Mouse (Mus musculus) neural tube, embryonic 13.5 days (tissue): ENCODE results near the gene Gpcpd1. TPM values are rescaled to one million over a fixed set of nuclear protein-coding genes. Genes with fewer than 3 reads are reported as not detected.

Experiments
- ATAC-seq: fragments of 200-750 bp; cut with Nextera tagmentation; 2 replicates; pipeline ENCODE4 v1.8.0; 2017; ENCODE audit warnings: low read depth, mild to moderate bottlenecking, moderate TSS enrichment, moderate library complexity
- H3K27ac ChIP-seq: fragments of 300-500 bp; sonication (generic); replicated peaks from 2 replicates; pipeline ENCODE4 v1.5.1; 2015; ENCODE audit warnings: moderate library complexity, mild to moderate bottlenecking, inconsistent platforms
- H3K27me3 ChIP-seq: fragments of 300-500 bp; sonication (generic); 2 replicates; pipeline ENCODE4 v1.6.1; 2015; ENCODE audit warnings: mild to moderate bottlenecking, inconsistent platforms
- H3K36me3 ChIP-seq: fragments of 300-500 bp; sonication (generic); 2 replicates; pipeline ENCODE4 v1.6.1; 2015; ENCODE audit warnings: mild to moderate bottlenecking, inconsistent platforms
- H3K4me1 ChIP-seq: fragments of 300-500 bp; sonication (generic); replicated peaks from 2 replicates; pipeline ENCODE4 v1.6.1; 2015; ENCODE audit warnings: inconsistent platforms
- H3K4me2 ChIP-seq: fragments of 300-500 bp; sonication (generic); 2 replicates; pipeline ENCODE4 v1.6.1; 2015; ENCODE audit warnings: inconsistent platforms, mild to moderate bottlenecking, moderate library complexity
- H3K4me3 ChIP-seq: fragments of 300-500 bp; sonication (generic); 2 replicates; pipeline ENCODE4 v1.5.1; 2015; ENCODE audit warnings: mild to moderate bottlenecking, inconsistent platforms
- H3K9ac ChIP-seq: fragments of 300-500 bp; sonication (generic); 2 replicates; pipeline ENCODE4 v1.6.1; 2015; ENCODE audit warnings: moderate library complexity, mild to moderate bottlenecking, inconsistent platforms
- H3K9me3 ChIP-seq: fragments of 300-500 bp; sonication (generic); 2 replicates; pipeline ENCODE4 v1.6.1; 2016; ENCODE audit warnings: inconsistent platforms
- WGBS: fragments of 180-500 bp; shearing (Covaris S2); methylation state at CpG from one replicate; pipeline ENCODE4 v1.1.7; 2015; 5-methylcytosine and 5-hydroxymethylcytosine counted together
- polyA plus RNA-seq: library from polyadenylated mRNA; unstranded; fragments of >200 nt; fragmentation: Nextera tagmentation; extraction: Ambion mirVana; gene quantifications from 2 replicates; pipeline ENCODE4 v1.2.1, GENCODE M21; 2015

Gpcpd1 gene
- polyA plus RNA-seq, 1 experiment from 2014 or later, result 89.7 TPM

- Histone ChIP-seq H3K9me3 (no peaks in the 10 kb centered on the region), H3K4me3 (no peak overlapping the region), H3K27ac (no peak overlapping the region), H3K36me3 (no peaks in the 10 kb centered on the region), H3K27me3 (no peaks in the 10 kb centered on the region), H3K9ac (no peak overlapping the region), H3K4me1 (no peaks in the 10 kb centered on the region), H3K4me2 (no peak overlapping the region)
- no peak for ATAC-seq
- 65% methylated on average over 6 of the region's 6 CpGs for WGBS
These were observed 73.2 kb downstream of the Gpcpd1 start for GRCm38 (mm10) chr2:132514353-132514752.

- no peaks in the 10 kb centered on the region for H3K27me3 ChIP-seq
- H3K27ac ChIP-seq, result no peak overlapping the region
- no peak for ATAC-seq
- no peaks in the 10 kb centered on the region for H3K36me3 ChIP-seq
- H3K9ac ChIP-seq, result no peak overlapping the region
- H3K4me2 ChIP-seq, result no peak overlapping the region
- WGBS, result 78% methylated on average over 12 of the region's 12 CpGs
- H3K4me1 ChIP-seq, result no peaks in the 10 kb centered on the region
- no peaks in the 10 kb centered on the region for H3K9me3 ChIP-seq
- no peak overlapping the region for H3K4me3 ChIP-seq
These were observed 74.0 kb downstream of the Gpcpd1 start for GRCm38 (mm10) chr2:132513371-132514181.

GRCm38 (mm10) chr2:132512977-132513351 lies 74.6 kb downstream of the Gpcpd1 start:
- 63% methylated on average over 11 of the region's 11 CpGs for WGBS
- Histone ChIP-seq H3K4me1 (no peaks in the 10 kb centered on the region), H3K36me3 (no peaks in the 10 kb centered on the region), H3K9me3 (no peaks in the 10 kb centered on the region), H3K4me2 (no peak overlapping the region), H3K27ac (no peak overlapping the region), H3K27me3 (no peaks in the 10 kb centered on the region), H3K4me3 (no peak overlapping the region), H3K9ac (no peak overlapping the region)
- ATAC-seq, result no peak

GRCm38 (mm10) chr2:132512051-132512976 lies 75.2 kb downstream of the Gpcpd1 start:
- no peaks in the 10 kb centered on the region for H3K36me3 ChIP-seq
- 58% methylated on average over 19 of the region's 19 CpGs for WGBS
- no peak overlapping the region for H3K4me2 ChIP-seq
- H3K9me3 ChIP-seq, result no peaks in the 10 kb centered on the region
- no peaks in the 10 kb centered on the region for H3K4me1 ChIP-seq
- no peak overlapping the region for H3K4me3 ChIP-seq
- H3K27me3 ChIP-seq, result no peaks in the 10 kb centered on the region
- ATAC-seq, result no peak
- H3K9ac ChIP-seq, result no peak overlapping the region
- no peak overlapping the region for H3K27ac ChIP-seq

- H3K4me2 ChIP-seq, result no peak overlapping the region
- ATAC-seq, result no peak
- H3K27me3 ChIP-seq, result no peaks in the 10 kb centered on the region
- H3K36me3 ChIP-seq, result no peaks in the 10 kb centered on the region
- H3K9ac ChIP-seq, result no peak overlapping the region
- no peak overlapping the region for H3K27ac ChIP-seq
- WGBS, result 96% methylated on average over 4 of the region's 7 CpGs
- H3K9me3 ChIP-seq, result no peaks in the 10 kb centered on the region
- no peaks in the 10 kb centered on the region for H3K4me1 ChIP-seq
- no peak overlapping the region for H3K4me3 ChIP-seq
These were observed 76.3 kb downstream of the Gpcpd1 start for GRCm38 (mm10) chr2:132511011-132511818.

GRCm38 (mm10) chr2:132509714-132510113 lies 77.8 kb downstream of the Gpcpd1 start:
- no peaks in the 10 kb centered on the region for H3K9me3 ChIP-seq
- H3K9ac ChIP-seq, result no peak overlapping the region
- no peak overlapping the region for H3K4me3 ChIP-seq
- no peak overlapping the region for H3K4me2 ChIP-seq
- no peaks in the 10 kb centered on the region for H3K4me1 ChIP-seq
- no peak for ATAC-seq
- H3K27me3 ChIP-seq, result no peaks in the 10 kb centered on the region
- H3K36me3 ChIP-seq, result no peaks in the 10 kb centered on the region
- no peak overlapping the region for H3K27ac ChIP-seq
- 97% methylated on average over 1 of the region's 1 CpGs for WGBS

- H3K4me3 ChIP-seq, result no peak overlapping the region
- H3K27ac ChIP-seq, result no peak overlapping the region
- 86% methylated on average over 9 of the region's 9 CpGs for WGBS
- no peaks in the 10 kb centered on the region for H3K27me3 ChIP-seq
- no peaks in the 10 kb centered on the region for H3K36me3 ChIP-seq
- no peaks in the 10 kb centered on the region for H3K9me3 ChIP-seq
- ATAC-seq, result no peak
- H3K4me2 ChIP-seq, result no peak overlapping the region
- no peak overlapping the region for H3K9ac ChIP-seq
- no peaks in the 10 kb centered on the region for H3K4me1 ChIP-seq
These were observed 78.3 kb downstream of the Gpcpd1 start for GRCm38 (mm10) chr2:132509261-132509660.

- Histone ChIP-seq H3K36me3 (no peaks in the 10 kb centered on the region), H3K27ac (no peak overlapping the region), H3K4me3 (no peak overlapping the region), H3K4me1 (no peaks in the 10 kb centered on the region), H3K9ac (no peak overlapping the region), H3K4me2 (no peak overlapping the region), H3K27me3 (no peaks in the 10 kb centered on the region), H3K9me3 (no peaks in the 10 kb centered on the region)
- WGBS, result 61% methylated on average over 6 of the region's 6 CpGs
- no peak for ATAC-seq
These were observed 80.0 kb downstream of the Gpcpd1 start for GRCm38 (mm10) chr2:132507521-132507920.

GRCm38 (mm10) chr2:132507091-132507490 lies 80.4 kb downstream of the Gpcpd1 start:
- no peak overlapping the region for H3K9ac ChIP-seq
- H3K4me2 ChIP-seq, result no peak overlapping the region
- H3K27me3 ChIP-seq, result no peaks in the 10 kb centered on the region
- no peaks in the 10 kb centered on the region for H3K36me3 ChIP-seq
- H3K4me1 ChIP-seq, result no peaks in the 10 kb centered on the region
- no peak for ATAC-seq
- H3K27ac ChIP-seq, result no peak overlapping the region
- no peaks in the 10 kb centered on the region for H3K9me3 ChIP-seq
- H3K4me3 ChIP-seq, result no peak overlapping the region
- 61% methylated on average over 14 of the region's 14 CpGs for WGBS

- WGBS, result 94% methylated on average over 6 of the region's 6 CpGs
- Histone ChIP-seq H3K4me2 (no peak overlapping the region), H3K9me3 (no peaks in the 10 kb centered on the region), H3K27me3 (no peaks in the 10 kb centered on the region), H3K4me3 (no peak overlapping the region), H3K36me3 (no peaks in the 10 kb centered on the region), H3K4me1 (no peaks in the 10 kb centered on the region), H3K9ac (no peak overlapping the region), H3K27ac (no peak overlapping the region)
- ATAC-seq, result no peak
These were observed 81.7 kb downstream of the Gpcpd1 start for GRCm38 (mm10) chr2:132505828-132506227.

- Histone ChIP-seq H3K9me3 (no peaks in the 10 kb centered on the region), H3K4me3 (no peak overlapping the region), H3K4me1 (no peaks in the 10 kb centered on the region), H3K9ac (no peak overlapping the region), H3K27ac (no peak overlapping the region), H3K27me3 (no peaks in the 10 kb centered on the region), H3K36me3 (no peaks in the 10 kb centered on the region), H3K4me2 (no peak overlapping the region)
- 91% methylated on average over 3 of the region's 3 CpGs for WGBS
- no peak for ATAC-seq
These were observed 89.2 kb downstream of the Gpcpd1 start for GRCm38 (mm10) chr2:132498344-132498743.
